Mouse (Mus musculus) ovary, postnatal 10 days (tissue): ENCODE results near the gene Vmn1r128.
"Not testable (repeated sequence)": the region's sequence is repeated elsewhere in the genome, so short reads cannot be mapped to it uniquely, and the experiment has no call there.

Experiments
- DNase-seq: peaks from one replicate; pipeline ENCODE4 v3.0.0; 2022; ENCODE audit warnings: low spot score

Gene Vmn1r128

GRCm38 (mm10) chr7:21349073-21349472 is at the start of gene Vmn1r128:
Gene Vmn1r128, plus strand, starts transcription at chr7:21349373.
- not testable (repeated sequence) for DNase-seq

- DNase-seq, result not testable (repeated sequence)
Observed at GRCm38 (mm10) chr7:21301367-21301766, 47.8 kb upstream of the Vmn1r128 start, which contains the start of gene Vmn1r126. Gene Vmn1r126, minus strand, starts transcription at chr7:21301467.

GRCm38 (mm10) chr7:21319761-21320160 is 29.4 kb upstream of the Vmn1r128 start, which contains the start of gene Vmn1r127:
Gene Vmn1r127, minus strand, starts transcription at chr7:21319861.
- DNase-seq, result not testable (repeated sequence)

- not testable (repeated sequence) for DNase-seq
Observed at GRCm38 (mm10) chr7:21361191-21361590, 12.0 kb downstream of the Vmn1r128 start, which contains the start of gene Vmn1r129. Gene Vmn1r129, minus strand, starts transcription at chr7:21361291.
